Mouse (Mus musculus) CH12.LX (cell line): Measurements from ENCODE around the gene Prr14l.
A peak's percentile ranks its signal among the peaks of the same experiment; 100 is the strongest.

Source experiments
- BHLHE40 ChIP-seq: IDR thresholded peaks from 2 replicates; pipeline ENCODE4 v1.6.1; 2011; ENCODE audit warnings: mild to moderate bottlenecking, low read depth, low read length, improper control_type of control experiment
- CHD2 ChIP-seq: IDR thresholded peaks from 2 replicates; pipeline ENCODE4 v1.6.1; 2011; ENCODE audit warnings: low read length, improper control_type of control experiment
- CTCF ChIP-seq, 2 experiments: IDR thresholded peaks in 1 of 2; conservative IDR thresholded peaks in 1 of 2; 2 replicates each; pipeline ENCODE4 v1.5.1; 2011 to 2012; ENCODE audit warnings: low read depth in 2 of 2, low read length in 2 of 2, improper control_type of control experiment in 1 of 2, inconsistent platforms in 1 of 2, mild to moderate bottlenecking in 1 of 2, moderate library complexity in 1 of 2
- E2F4 ChIP-seq: IDR thresholded peaks from 2 replicates; pipeline ENCODE4 v1.6.1; 2011; ENCODE audit warnings: low read depth, low read length, improper control_type of control experiment; ENCODE audit not compliant: insufficient replicate concordance
- EP300 ChIP-seq: IDR thresholded peaks from 2 replicates; pipeline ENCODE4 v1.6.1; 2011; ENCODE audit warnings: low read length, improper control_type of control experiment
- GABPA ChIP-seq: IDR thresholded peaks from 2 replicates; pipeline ENCODE4 v1.6.1; 2012; ENCODE audit warnings: low read depth, low read length, improper control_type of control experiment, inconsistent platforms; ENCODE audit not compliant: insufficient replicate concordance
- KAT2A ChIP-seq: IDR thresholded peaks from 2 replicates; pipeline ENCODE4 v1.6.1; 2012; ENCODE audit warnings: low read length, improper control_type of control experiment, inconsistent platforms; ENCODE audit not compliant: insufficient replicate concordance
- MEF2A ChIP-seq: IDR thresholded peaks from 2 replicates; pipeline ENCODE4 v1.6.1; 2014; ENCODE audit warnings: low read depth, mild to moderate bottlenecking, inconsistent platforms, low read length, improper control_type of control experiment, borderline replicate concordance
- MYC ChIP-seq: IDR thresholded peaks from 2 replicates; pipeline ENCODE4 v1.6.1; 2011; ENCODE audit warnings: low read depth, mild to moderate bottlenecking, improper control_type of control experiment, low read length
- RCOR1 ChIP-seq: conservative IDR thresholded peaks from 2 replicates; pipeline ENCODE4 v1.6.1; 2012; ENCODE audit warnings: low read depth, mild to moderate bottlenecking, inconsistent platforms, low read length, improper control_type of control experiment
- ZC3H11A ChIP-seq: IDR thresholded peaks from 2 replicates; pipeline ENCODE4 v1.6.1; 2012; ENCODE audit warnings: low read depth, mild to moderate bottlenecking, inconsistent platforms, low read length, improper control_type of control experiment

- TF ChIP-seq CTCF (conservative IDR thresholded peaks at IDR 0.05 in 1 of 2, IDR thresholded peaks at IDR 0.05 in 1 of 2; ENCODE audit: low read depth in 2 of 2, low read length in 2 of 2) (peak; percentile 75 to 82), GABPA (no peak), EP300 (peak; percentile 69), RCOR1 (no peak), BHLHE40 (no peak), ZC3H11A (no peak), CHD2 (no peak), MYC (no peak), MEF2A (no peak; the same call in 1 of the 2 replicates), KAT2A (no peak), E2F4 (no peak)
Measured at GRCm38 (mm10) chr5:32747650-32748375, 106.2 kb downstream of the Prr14l start.
